Mouse (Mus musculus) kidney, adult 9 months (tissue): ENCODE results near the gene Nol4l.

Experiments
- DNase-seq: peaks from one replicate; pipeline ENCODE4 v3.0.0; 2022

Nol4l gene

DNA sequence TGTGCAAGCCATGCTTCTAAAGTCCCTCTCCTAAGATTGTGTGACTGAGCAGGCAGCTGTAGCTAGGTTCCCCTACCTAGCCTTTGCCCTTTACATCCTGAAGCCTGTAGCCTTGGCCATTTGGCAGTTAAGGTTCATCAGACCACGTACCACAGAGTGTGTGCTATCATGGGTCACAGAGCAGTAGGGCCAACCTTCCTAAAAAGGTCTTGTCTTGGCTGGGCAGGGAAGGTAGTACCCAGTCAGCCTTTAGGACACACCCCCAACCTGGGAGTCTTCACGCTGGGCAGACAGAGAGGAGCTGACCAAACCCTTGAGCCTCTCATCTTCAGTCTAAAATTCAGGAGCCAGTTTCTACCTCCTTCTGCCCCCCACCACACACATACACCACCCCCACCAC, 89.0 kb downstream of the Nol4l start:
- DNase-seq, result peak; percentile 57

DNA sequence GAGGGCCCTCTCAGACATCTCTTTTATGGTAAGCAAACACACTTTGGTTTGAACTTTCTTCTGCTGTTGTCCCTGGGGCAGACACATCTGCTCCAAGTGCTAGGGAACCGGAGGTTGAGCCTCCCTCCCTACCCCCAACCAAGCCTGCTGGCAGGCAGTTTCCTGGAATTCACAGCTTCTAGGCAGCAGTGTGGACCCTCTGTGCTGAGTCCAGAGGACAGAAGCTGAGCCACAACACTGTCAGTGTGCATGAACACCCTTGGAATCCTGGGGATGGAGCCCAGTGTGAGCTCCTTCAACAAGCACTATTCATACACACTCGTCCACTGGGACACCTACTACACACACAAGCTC, 92.5 kb downstream of the Nol4l start:
- DNase-seq, result peak; percentile 52

DNA sequence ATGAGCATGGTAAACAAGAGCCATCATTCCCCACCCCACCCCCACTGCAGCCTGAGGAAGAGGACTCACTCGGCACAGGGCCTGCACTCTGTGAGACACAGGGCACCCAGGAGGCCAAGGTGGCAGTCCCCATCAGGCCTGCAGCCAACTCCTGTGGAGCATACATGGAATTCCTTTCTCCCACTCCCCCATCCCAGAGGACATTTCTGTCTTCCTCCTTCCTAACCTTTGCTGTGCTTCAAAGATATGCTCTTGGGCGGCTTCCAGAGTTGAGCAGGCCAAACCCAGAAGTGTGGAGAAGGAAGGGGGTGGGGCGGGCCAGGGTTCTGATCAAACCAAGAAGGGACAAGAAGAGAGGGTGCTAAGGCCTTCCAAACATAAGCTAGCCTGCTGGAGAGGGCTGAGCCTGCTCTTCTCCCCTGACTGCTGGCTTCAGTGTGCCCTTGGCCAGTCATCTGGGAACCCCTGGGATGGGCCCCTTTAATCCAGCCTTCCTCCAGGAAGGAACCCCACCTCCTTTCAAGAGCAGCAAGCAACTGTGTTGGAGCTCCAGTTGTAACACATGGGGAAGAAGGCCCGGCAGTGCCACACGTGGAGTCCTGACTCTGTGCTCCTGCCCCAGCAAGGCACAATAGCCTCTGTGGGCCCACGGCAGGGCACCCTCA, 93.0 kb downstream of the Nol4l start:
- peak; percentile 81 for DNase-seq

DNA sequence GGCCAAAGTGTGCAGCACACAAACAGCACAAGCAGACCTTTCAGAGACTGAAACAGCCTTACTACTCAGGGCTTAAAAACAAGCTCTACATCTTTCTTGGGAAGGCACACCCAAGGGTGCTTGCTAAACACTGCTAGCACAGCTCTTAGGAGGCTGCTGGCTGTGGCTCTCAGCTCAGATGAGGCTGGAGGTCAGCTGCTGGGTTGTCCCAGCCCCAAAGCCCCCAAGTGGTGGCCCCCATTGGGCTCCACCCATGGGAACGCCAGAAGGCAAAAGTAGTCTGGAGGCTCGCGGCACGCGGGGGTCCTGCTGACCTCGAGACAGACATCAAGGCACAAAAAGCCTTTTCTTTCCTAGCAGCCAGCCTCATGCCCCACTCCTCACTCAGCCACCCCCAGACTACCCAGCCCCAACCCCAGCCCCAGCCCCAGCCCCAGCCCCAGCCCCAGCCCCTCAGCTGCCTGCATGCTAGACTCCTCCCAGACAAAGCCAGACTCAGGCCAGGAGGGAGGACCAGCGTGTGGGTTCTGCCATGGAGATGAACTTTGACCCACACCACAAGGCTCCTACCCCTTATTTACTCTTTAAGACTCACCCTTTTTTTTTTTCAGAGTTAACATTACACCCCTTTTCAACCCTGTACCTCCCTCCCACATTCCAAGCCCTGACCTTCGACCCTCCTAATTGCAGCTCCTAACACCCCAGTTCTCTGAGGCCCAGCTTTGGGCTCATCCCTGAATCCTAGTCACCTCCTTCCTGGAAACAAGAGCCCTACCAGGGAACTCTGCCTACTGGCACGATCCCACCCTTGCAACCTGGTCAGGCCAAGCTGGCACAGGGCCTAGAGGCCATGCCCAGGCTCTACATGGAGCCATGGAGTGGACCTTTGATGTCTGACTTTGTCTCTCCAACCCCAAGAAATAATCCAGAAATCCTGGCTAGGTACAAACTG, 94.6 kb downstream of the Nol4l start:
- peak; percentile 83 for DNase-seq

DNA sequence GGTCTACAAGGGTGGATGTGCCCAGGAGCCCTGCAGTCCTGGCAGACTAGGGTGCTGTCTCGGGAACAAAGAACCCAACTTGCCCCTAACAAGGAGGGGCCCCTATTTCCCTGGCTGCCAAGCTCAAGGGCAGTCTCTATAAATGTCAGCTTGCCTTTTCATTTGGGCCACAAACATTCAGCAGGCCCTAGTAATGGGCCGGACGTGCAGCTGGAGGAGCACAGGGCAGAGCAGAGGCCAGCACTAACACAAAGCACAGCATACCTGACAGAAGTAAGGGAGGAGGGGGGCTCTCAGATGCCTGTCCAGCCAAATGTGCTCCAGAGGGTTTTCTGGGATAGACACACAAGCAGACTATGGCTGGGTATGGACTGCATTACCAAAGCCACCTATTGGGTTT, 95.9 kb downstream of the Nol4l start:
- DNase-seq, result no peak

DNA sequence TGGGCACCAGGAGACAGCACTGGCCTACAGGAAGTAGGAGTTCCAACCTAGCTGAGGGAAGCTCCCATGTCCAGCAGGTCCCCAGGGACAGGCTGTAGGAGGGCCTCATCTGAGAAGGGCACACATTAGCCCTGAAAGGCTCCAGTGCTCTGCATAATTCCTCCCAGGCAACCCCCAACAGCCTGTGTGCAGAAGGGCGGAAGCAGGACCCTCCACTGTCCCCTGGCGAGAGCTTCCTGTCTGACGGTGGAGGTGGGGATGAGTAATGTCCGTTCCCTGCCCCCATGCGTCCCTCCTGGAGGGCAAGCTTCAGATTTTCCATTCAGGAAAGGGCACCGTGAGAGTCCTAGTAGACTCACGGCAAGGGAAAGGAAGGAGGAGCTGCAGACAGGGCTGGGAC, 97.3 kb downstream of the Nol4l start:
- peak; percentile 38 for DNase-seq

DNA sequence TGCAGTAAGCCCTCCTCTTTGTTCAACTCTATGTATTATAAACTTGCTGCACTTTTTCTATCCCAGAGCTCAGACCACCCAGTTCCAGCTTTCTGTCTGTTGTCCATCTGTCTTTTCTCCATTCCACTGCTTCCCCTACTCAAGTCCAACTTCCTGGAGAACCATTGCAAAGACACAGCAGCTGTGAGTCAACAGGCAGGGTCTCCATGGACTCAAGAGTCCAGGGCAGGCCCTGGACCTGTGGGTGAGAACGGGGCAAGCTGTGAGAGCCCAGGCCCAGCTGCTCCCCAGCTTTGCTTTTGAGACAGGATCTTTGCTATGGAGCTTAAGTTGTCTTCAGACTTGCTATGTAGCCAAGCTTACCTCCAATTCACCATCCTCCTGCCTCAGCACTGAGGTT, 99.2 kb downstream of the Nol4l start:
- no peak for DNase-seq

DNA sequence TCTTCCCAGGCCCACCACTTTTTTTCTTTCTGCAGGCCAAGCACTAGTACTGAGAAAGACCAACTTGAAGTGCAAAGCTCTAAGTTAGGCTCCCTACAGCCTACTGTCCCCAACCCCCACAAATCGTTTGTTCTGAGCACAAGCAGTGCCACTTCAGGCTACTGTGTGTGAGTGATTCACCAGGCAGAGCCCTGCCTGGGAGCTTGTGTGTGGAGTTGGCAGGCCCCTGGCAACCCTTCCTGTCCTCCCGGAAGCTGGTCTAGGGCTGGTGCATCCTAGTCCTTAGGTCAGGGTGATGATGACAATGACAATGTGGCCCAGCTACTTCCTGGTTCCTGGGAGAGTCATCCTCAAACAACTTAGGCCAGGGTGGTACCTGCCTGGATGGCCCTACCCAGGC, 101.3 kb downstream of the Nol4l start:
- DNase-seq, result no peak

DNA sequence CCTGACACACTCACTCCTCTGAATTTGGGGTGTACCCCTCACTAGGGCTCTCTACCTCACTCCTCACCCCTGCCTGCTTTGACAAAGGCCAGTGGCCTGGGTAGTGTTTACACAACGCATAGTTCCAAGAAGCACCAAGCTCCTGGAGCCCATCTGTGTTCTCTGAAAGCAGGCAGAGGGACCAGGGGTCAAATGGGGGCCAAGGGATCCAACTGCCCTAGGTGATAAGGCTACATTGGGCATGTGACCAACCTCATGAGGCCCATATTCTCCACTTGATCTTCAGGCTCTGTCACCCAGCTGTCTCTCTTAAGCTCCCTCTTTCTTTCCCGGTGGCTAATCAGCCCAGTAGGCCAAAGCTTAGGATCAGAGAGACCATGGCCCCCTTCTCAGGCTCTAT, 102.8 kb downstream of the Nol4l start:
- DNase-seq, result no peak

DNA sequence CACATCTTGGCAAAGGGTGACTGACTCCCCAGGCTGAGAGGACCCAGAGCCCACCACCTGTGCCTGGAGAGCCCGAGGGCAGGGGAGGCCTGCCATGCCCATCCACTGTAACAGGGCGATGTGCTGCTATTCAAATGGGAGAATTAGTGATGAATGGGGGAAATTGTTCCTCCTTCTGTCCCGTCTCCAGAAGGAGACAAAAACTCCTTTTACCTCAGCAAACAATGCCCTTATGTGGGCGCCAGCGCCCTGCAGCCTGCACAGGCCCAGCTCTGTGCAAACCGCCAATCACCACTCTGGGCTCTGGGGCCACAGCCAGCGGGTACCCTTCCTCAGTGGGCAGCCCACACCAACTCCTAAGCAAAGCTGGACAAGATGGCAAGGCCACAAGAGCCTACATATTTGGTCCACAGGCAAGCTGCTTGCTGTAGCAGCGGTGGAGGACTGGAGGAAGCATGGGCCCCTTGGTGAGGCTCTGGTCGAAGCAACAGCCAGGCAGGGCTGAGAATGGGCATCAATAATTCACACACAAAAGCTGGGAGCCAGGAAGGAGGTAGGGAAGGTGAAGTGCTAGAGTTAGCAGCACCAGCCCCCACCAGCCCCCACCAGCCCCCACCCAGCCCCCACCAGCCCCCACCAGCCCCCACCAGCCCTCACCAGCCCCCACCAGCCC, 103.6 kb downstream of the Nol4l start:
- DNase-seq, result no peak

DNA sequence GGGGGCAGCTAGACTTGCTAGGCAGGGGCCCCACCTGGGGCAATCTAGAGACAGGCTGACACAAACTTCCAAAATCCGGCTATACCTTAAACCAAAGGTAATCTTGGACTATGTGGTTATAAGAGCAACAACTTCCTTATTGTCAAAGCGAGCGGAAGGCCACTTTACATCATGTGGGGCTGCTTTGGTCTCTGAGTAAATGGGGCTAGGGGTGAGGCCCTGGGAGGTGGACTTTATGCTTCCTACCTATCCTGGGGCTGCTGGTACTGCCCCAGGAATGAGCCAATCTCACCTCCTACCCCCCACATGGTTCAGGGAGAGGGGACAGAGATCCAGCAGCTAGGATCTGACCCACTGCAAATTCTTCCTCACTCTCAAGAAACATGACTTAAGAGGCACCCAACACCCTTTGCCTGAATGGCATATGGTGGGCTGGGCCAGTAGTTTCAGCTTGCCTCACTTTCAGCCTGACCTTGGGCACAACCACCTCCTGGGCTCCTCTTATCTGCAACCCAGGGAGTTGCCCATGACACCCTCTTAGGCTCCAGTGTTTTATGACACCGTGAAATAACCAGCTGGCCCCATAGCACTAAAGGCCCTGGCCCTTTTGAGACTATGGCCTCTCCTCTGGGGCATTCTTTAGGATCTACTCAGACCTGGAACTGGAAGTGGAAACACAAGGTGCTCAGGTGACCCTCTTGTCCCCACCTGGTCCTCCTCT, 104.5 kb downstream of the Nol4l start:
- no peak for DNase-seq

DNA sequence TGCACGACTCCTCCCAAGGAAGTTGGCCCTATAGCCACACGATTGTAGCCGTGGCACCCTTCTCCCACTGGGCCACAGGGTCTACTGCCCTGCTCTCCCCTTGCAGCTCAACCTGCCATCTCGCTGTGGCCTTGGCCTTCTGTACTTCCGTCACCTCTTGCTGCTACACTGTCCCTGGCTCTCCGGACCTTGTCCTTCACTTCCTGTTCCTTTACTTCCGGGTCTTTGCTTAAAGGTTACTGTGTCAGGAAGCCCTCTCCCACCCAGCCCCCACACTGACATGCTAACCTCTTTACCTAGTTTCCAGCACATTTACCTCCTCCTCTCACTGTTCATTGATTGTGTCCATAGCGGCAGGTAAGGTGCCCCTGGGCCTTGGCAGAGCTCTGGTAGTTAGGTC, 105.2 kb downstream of the Nol4l start:
- DNase-seq, result no peak

DNA sequence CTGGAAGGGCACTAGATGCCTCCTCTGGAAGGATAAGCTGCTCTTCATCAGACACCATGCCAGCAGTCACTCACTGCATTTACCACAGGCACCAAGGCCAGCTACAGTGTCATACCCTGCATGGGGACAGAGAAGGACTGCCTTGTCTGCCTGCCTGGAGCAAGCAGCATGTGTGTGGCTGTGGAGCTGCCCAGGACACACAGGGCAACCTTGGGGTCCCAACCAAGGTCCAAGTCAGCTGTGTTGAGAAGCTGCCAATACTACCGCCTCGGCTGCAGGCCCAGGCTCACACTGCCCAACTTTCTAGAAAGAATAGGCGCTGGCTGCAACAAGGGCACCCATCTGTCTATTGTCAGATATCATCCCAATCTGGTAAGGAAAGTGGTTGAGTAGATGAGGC, 106.7 kb downstream of the Nol4l start:
- DNase-seq, result no peak

DNA sequence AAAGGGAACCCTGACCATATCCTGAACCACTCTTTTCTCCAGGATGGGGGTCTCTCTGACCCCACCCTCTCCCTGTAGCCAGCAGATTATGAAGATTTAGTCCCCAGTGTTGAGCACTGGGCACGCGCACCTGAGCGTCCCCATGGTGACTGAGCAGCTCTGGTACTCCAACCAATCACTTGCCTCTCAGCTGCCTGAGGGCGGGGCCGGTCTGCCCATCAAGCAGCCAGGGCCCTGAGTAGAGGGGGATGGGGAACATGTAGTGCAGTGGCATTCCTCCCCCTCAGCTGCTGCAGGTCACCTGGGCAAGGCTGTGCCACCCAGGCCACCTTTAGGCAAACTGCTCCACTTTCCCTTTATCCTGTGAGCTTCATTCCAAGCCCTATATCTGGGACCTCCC, 107.7 kb downstream of the Nol4l start:
- peak; percentile 38 for DNase-seq

DNA sequence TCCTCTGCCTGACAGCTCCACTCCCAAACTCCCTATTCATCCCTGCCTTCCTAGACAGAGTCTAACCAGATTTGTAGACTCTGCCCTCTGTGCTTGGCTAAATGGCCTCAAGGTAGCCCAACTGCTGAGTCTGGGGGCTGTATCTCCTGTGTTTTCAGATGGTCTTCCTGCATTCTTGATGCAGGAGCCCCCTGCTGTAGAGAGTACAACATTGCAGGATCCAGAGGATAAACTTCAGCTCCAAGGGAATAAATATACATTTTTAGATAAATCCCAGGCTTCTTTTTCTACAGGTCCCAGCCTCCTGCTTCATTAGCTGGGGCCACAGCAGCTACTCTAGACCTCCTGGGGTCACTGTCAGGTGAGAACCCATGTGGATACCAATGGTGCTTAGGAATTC, 108.5 kb downstream of the Nol4l start:
- DNase-seq, result no peak

DNA sequence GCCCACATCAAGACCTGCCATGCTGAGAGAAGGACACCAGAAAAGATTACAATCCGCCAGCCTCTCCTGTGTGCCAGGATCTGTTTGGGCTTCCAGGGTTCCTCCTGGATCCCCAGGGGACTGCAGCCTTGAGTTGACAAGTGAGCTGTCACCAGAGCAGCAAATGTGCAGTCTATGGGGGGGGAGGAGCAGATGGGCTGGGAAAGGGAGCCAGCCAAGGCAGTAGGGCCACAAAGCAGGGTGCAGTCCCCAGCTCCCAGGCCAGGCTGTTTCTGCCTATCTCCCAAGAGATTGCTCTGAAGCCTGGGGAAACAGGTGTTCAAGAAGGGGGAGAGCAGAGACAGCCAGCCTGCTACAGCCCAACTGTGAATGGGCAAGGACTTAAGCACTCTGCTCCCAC, 111.4 kb downstream of the Nol4l start:
- DNase-seq, result no peak

DNA sequence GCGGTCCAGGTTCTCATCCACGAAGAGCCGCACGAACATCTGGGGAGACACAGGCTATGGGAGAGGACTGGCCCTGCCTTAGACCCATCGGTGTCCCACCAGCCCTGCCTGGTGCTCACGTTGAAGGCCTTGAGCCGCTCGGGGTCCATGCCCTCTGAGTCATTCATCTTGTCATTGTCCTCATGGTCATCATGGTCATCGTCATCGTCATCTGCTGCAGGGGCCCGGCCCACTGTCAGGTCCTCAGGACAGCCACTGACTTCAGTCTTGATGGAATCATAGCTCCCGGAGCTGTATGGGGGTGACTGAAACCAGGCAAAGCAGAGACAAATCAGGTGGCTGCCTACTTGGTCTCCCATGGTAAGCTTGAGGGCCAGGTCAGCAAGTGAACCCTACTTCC, 111.9 kb downstream of the Nol4l start:
- no peak for DNase-seq

DNA sequence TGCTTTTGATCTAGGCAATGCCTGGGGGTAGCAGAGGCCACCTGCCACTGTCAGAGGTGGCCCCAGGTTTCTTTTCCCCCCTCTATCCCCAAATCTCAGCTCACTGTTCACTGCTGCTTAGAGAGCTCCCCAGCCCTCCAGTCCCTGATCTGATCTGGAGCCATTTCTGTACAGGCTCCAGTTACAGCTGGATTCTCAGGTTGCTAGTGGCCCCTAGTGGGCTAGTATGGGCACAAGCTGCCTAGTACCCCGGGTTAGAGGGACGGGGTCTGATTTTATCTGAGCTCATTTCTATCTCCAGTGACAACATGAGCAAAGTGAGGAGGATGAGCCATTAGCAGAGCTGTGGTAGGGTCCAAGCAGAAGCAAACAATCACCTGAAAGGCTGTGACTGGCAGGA, 115.2 kb downstream of the Nol4l start:
- peak; percentile 38 for DNase-seq

DNA sequence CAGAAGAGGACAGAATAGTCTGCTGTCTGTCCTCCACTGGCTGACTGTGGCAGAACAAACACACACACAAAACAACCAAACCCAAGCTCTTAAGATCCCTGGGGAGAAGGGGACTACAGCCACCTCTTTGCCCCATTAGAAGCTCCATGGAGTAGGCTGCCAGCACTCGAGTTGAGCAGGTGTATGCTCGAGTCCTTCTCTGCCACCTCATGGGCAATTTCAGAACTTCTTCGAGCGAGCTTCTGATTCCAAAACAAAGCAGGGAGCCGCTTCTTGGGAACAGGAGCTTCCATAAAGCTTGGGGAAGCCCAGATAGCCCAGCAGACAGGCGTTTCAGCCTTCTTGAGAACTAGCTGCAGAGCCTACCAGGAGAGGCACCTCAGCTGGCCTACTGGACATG, 117.2 kb downstream of the Nol4l start:
- no peak for DNase-seq

DNA sequence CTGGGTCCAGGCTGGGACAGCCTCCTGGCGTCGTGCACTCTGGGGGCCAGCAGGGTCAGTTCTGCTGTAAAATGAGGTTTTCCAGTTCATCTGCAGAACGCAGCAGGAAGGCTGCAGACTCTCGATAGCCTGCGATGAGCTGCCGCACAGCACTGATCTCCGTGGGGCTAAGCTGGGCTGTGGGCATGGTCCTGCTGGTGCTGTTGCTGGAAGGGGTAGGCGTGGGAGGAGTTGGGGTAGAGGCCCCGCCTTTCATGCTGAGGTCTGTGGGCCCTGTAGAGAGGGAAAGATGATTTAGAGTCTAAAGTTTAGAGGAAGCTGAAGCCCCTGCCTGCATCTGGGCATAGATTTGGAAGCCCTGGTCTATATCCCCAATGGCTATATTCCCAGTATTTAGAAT, 118.2 kb downstream of the Nol4l start:
- DNase-seq, result no peak

DNA sequence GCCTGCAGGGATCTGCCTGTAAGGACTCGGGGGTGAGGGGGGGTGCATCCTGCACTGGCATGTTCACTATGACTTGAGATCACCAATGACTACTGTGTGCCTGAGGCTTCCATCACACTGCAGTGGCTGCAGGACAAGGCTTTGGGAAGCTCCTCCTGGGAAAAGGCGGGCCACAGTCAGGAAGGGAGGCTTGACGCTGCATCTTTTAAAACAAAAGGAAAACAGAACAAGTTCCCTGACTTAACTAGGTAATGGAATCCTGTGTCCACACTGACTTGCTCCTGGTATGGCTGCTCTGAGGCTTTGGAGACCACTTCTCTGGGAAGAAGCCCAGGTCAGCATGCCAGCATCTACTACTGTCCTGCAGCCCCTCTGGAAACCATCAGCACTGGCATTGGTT, 120.8 kb downstream of the Nol4l start:
- no peak for DNase-seq

DNA sequence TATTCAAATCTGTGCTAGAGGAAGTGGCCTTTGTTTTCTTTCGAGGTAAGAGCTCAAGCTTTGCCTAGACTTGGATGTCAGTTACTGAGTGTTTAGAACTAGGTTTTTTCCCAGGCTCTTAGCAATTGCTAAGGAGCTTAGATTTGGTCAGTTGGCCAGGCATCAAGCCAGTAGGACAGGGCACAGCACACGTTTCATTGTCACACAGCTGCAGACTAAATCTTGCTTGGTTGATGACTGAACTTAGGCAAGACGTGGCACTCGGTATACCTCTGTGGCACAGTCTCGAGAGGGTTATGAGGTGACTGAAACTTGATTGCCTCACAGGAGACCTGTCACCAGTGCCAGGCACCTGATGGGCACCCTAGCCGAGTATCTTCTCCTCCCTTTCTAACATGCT, 122.9 kb downstream of the Nol4l start:
- no peak for DNase-seq

DNA sequence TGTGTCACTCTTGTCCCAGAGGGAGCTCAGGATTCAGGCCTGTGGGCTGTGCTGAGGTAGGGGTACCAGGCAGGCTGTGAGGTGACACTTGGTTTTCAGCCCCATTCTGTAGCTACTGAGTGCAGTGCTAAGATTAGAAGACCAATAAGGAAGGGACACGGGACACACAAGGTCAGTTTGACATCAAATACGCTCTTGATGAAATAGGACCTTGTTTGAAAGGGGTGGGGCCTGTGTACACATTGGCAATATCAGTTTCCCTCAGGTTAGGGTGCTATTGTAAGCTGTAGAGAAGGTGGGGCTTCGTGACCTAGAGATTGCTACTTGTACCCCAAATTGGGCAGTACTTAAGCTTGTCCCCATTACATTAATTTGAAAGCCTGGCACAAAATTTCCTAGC, 124.9 kb downstream of the Nol4l start:
- no peak for DNase-seq
